Mouse (Mus musculus) neural tube, embryonic 14.5 days (tissue): ENCODE results near the gene Tyk2. TPM values are rescaled to one million over a fixed set of nuclear protein-coding genes. Genes with fewer than 3 reads are reported as not detected.

Source experiments
- microRNA-seq: library from miRNA; unstranded; fragments of <30 nt; microRNA quantifications from one replicate; pipeline ENCODE4, GENCODE M21; 2016
- polyA plus RNA-seq: library from polyadenylated mRNA; unstranded; fragments of >200 nt; fragmentation: Nextera tagmentation; extraction: Ambion mirVana; gene quantifications from 2 replicates; pipeline ENCODE4 v1.2.1, GENCODE M21; 2014

Tyk2 gene
- polyA plus RNA-seq, 1 experiment from 2014 or later, result 7.9 TPM

Small RNA genes within 50 kb of the gene (microRNA-seq; reads per million reads assigned to microRNA genes)
- gene Mir7082, result 0.85 reads per million

Other genes starting within 250 kb of the Tyk2 start
- gene Ppan, start 243.1 kb downstream of the Tyk2 start, polyA plus RNA-seq, result 41.7 and 49.0 TPM in 2 replicates
- 226 and 228 TPM in 2 replicates for gene Eif3g, start 232.6 kb downstream of the Tyk2 start, polyA plus RNA-seq
- gene Dnmt1, start 171.4 kb downstream of the Tyk2 start, polyA plus RNA-seq, result 41.1 and 42.7 TPM in 2 replicates
- gene S1pr2, start 154.5 kb downstream of the Tyk2 start, polyA plus RNA-seq, result 7.4 and 8.7 TPM in 2 replicates
- 103 and 115 TPM in 2 replicates for gene Mrpl4, start 128.5 kb downstream of the Tyk2 start, polyA plus RNA-seq
- 1.4 and 3.6 TPM in 2 replicates for gene Icam1, start 115.3 kb downstream of the Tyk2 start, polyA plus RNA-seq
- gene Icam4, start 101.9 kb downstream of the Tyk2 start, polyA plus RNA-seq, result 0.27 TPM in 1 of 2 replicates, not detected in the other
- 1.3 and 1.6 TPM in 2 replicates for gene Icam5, start 99.2 kb downstream of the Tyk2 start, polyA plus RNA-seq
- 1.2 and 2.7 TPM in 2 replicates for gene Zglp1, start 64.2 kb downstream of the Tyk2 start, polyA plus RNA-seq
- gene Gm49373, start 58.1 kb downstream of the Tyk2 start, polyA plus RNA-seq, result 1.7 and 1.8 TPM in 2 replicates
- 62.7 and 73.5 TPM in 2 replicates for gene Fdx1l, start 57.6 kb downstream of the Tyk2 start, polyA plus RNA-seq
- 0.88 and 1.5 TPM in 2 replicates for gene Gm38431, start 39.2 kb downstream of the Tyk2 start, polyA plus RNA-seq
- gene Raver1, start 39.2 kb downstream of the Tyk2 start, polyA plus RNA-seq, result 29.4 and 35.2 TPM in 2 replicates
- gene Cdc37, start 18.7 kb upstream of the Tyk2 start, polyA plus RNA-seq, result 190 and 219 TPM in 2 replicates
- gene Pde4a, start 34.5 kb upstream of the Tyk2 start, polyA plus RNA-seq, result 27.5 and 35.3 TPM in 2 replicates
- gene Keap1, start 108.1 kb upstream of the Tyk2 start, polyA plus RNA-seq, result 34.2 and 43.6 TPM in 2 replicates
- 4.2 and 5.0 TPM in 2 replicates for gene S1pr5, start 117.2 kb upstream of the Tyk2 start, polyA plus RNA-seq
- gene Atg4d, start 134.1 kb upstream of the Tyk2 start, polyA plus RNA-seq, result 50.4 and 50.5 TPM in 2 replicates
- 14.2 and 16.4 TPM in 2 replicates for gene Kri1, start 156.7 kb upstream of the Tyk2 start, polyA plus RNA-seq
- gene Cdkn2d, start 160.2 kb upstream of the Tyk2 start, polyA plus RNA-seq, result 113 and 125 TPM in 2 replicates
- 1.1 and 2.3 TPM in 2 replicates for gene Ap1m2, start 181.1 kb upstream of the Tyk2 start, polyA plus RNA-seq
- 67.7 and 75.1 TPM in 2 replicates for gene Slc44a2, start 189.5 kb upstream of the Tyk2 start, polyA plus RNA-seq
- gene Ilf3, start 236.6 kb upstream of the Tyk2 start, polyA plus RNA-seq, result 210 and 222 TPM in 2 replicates